Mouse (Mus musculus) liver, postnatal 0 days (tissue): Measurements from ENCODE around the gene Endou.

Source experiments
- CTCF ChIP-seq: sonication (generic); IDR thresholded peaks from 2 replicates; pipeline ENCODE4 v1.5.1; 2016; ENCODE audit warnings: antibody characterized with exemption, low read depth
- EP300 ChIP-seq: IDR thresholded peaks from 2 replicates; pipeline ENCODE4 v1.6.1; 2016; ENCODE audit warnings: antibody characterized with exemption, low read depth, mild to moderate bottlenecking

DNA sequence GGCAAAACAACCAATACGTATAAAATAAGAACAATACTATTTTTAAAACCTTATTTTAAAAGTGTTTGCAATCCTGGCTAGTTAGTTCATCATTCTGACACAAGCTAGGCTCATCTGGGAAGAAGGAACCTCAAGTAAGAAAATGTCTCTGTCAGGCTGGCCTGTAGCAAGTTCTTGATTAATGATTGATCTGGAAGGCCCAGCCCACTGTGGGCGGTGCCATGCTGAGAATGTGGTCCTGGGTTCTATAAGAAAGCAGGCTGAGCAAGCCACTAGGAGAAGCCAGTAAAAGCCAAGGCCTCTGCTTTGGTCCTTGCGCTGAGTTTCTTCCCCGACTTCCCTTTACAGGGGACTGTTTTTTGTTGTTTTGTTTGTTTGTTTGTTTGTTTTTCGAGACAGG is 21.4 kb upstream of the Endou start:
- TF ChIP-seq CTCF (no peak), EP300 (no peak)
